Mouse (Mus musculus) heart, embryonic 14.5 days (tissue): ENCODE results near the gene Osbpl8. TPM values are rescaled to one million over a fixed set of nuclear protein-coding genes. Genes with fewer than 3 reads are reported as not detected.

Source experiments
- ATAC-seq: fragments of 200-750 bp; cut with Nextera tagmentation; 2 replicates; pipeline ENCODE4 v1.8.0; 2017; ENCODE audit warnings: low read depth, moderate TSS enrichment; ENCODE audit not compliant: insufficient number of reproducible peaks, insufficient read depth, low FRiP score
- H3K27ac ChIP-seq, 2 experiments: fragments of 200-500 bp in 1 of 2; fragments of 300-500 bp in 1 of 2; sonication (generic) in 1 of 2; replicated peaks in 1 of 2; 2 replicates each; pipeline ENCODE4 v1.5.1; 2012 to 2014; ENCODE audit warnings: low read depth in 2 of 2, low read length in 2 of 2, control low read depth in 1 of 2, mild to moderate bottlenecking in 1 of 2, mixed read lengths in 1 of 2; ENCODE audit not compliant: control insufficient read depth in 1 of 2, insufficient read depth in 1 of 2
- H3K27me3 ChIP-seq: fragments of 300-500 bp; sonication (generic); 2 replicates; pipeline ENCODE4 v1.6.1; 2014; ENCODE audit warnings: mild to moderate bottlenecking, low read length, control low read depth; ENCODE audit not compliant: control insufficient read depth, insufficient read depth
- H3K36me3 ChIP-seq: fragments of 300-500 bp; sonication (generic); 2 replicates; pipeline ENCODE4 v1.6.1; 2014; ENCODE audit warnings: mild to moderate bottlenecking, control low read depth, low read length, mixed read lengths; ENCODE audit not compliant: control insufficient read depth, insufficient read depth
- H3K4me1 ChIP-seq, 2 experiments: fragments of 200-500 bp in 1 of 2; fragments of 300-500 bp in 1 of 2; sonication (generic) in 1 of 2; 2 replicates each; pipeline ENCODE4 v1.6.1; 2012 to 2014; ENCODE audit warnings: low read length in 2 of 2, control low read depth in 1 of 2, mixed read lengths in 1 of 2; ENCODE audit not compliant: control insufficient read depth in 2 of 2, insufficient read depth in 2 of 2
- H3K4me2 ChIP-seq: fragments of 300-500 bp; sonication (generic); 2 replicates; pipeline ENCODE4 v1.6.1; 2014; ENCODE audit warnings: mild to moderate bottlenecking, low read length
- H3K4me3 ChIP-seq, 2 experiments: fragments of 200-500 bp in 1 of 2; fragments of 300-500 bp in 1 of 2; sonication (generic) in 1 of 2; 2 replicates each; pipeline ENCODE4 v1.5.1; 2012 to 2014; ENCODE audit warnings: low read length in 2 of 2, mild to moderate bottlenecking in 2 of 2, control low read depth in 1 of 2, low read depth in 1 of 2, moderate library complexity in 1 of 2; ENCODE audit not compliant: control insufficient read depth in 1 of 2, insufficient read depth in 1 of 2
- H3K9ac ChIP-seq: fragments of 300-500 bp; sonication (generic); 2 replicates; pipeline ENCODE4 v1.6.1; 2014; ENCODE audit warnings: mild to moderate bottlenecking, low read length
- H3K9me3 ChIP-seq: fragments of 300-500 bp; sonication (generic); 2 replicates; pipeline ENCODE4 v1.6.1; 2016; ENCODE audit warnings: low read length, control low read depth; ENCODE audit not compliant: control insufficient read depth
- WGBS: fragments of 180-500 bp; shearing (Covaris S2); extraction: QIAGEN DNeasy Blood & Tissue Kit; methylation state at CpG from one replicate; pipeline ENCODE4 v1.1.7; 2014; 5-methylcytosine and 5-hydroxymethylcytosine counted together
- polyA plus RNA-seq: library from polyadenylated mRNA; unstranded; fragments of >200 nt; fragmentation: Nextera tagmentation; extraction: Ambion mirVana; gene quantifications from 2 replicates; pipeline ENCODE4 v1.2.1, GENCODE M21; 2014

Osbpl8 gene
- polyA plus RNA-seq, 1 experiment from 2014 or later: 43.9 TPM

DNA sequence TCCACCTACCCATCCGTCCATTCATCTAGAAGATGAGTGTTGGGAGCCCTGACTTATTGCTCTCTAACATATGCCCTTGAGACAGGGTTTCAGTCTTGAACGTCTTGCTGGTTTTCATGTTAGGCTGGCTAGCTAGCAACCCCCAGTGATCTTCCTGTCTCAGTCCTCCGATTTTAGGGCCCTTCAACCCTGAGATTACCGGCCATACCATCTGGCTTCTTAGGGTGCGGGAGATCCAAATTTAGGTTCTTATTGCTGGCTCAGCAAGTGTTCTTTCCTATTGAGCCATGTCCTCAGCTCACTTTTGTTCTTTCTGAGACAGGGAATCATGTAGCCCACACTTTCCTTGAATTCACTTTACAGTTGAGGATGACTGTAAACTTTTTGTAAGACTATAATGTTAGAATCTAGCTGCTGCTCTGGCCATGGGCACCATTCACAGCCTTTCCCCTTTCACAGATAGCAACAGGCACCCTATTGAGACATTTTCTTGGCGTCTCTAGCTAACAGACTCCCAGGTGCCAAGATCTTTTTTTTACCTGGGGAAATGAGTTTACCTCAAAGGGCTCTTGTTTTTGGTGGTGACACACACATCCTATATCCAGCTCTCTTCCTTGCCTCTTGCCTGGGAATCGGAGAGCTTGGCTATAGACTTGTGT lies 9.2 kb downstream of the Osbpl8 start:
- H3K4me1 ChIP-seq: peaks cover 15 to 82% of the 10 kb centered on the region in 2 experiments
- H3K36me3 ChIP-seq: no peaks in the 10 kb centered on the region
- H3K9ac ChIP-seq: no peak overlapping the region
- WGBS: 75% methylated on average over 7 of the region's 7 CpGs
- no peak overlapping the region for H3K27ac ChIP-seq
- H3K27me3 ChIP-seq: no peaks in the 10 kb centered on the region
- H3K4me3 ChIP-seq: no peak overlapping the region
- no peak for ATAC-seq
- H3K4me2 ChIP-seq: no peak overlapping the region
- H3K9me3 ChIP-seq: no peaks in the 10 kb centered on the region

DNA sequence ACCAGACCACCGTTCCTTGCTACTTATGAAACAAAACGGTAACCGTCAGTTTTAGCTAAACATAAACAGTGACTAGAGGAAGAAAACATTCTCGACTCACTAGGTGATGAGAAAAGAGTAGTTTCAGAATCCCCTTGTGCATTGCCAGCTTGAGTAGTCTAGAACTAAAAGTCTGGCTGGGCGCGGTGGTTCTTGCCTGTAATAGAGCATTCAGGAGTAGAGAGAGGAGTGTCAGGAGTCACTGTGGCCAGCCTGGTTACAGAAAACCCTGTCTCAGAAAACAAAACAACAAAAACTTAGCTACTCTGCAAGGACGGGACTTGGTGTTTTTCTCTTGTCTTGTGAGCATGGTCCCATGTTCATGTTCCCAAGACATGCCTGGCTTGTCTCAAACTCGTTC lies 12.8 kb downstream of the Osbpl8 start:
- 71% methylated on average over 8 of the region's 8 CpGs for WGBS

GRCm38 (mm10) chr10:111178024-111178423 lies 13.5 kb downstream of the Osbpl8 start:
- Histone ChIP-seq H3K4me3 (no peak overlapping the region), H3K4me2 (no peak overlapping the region), H3K9ac (peak overlapping the region; percentile 21; the same call in 1 of the 2 replicates), H3K27me3 (no peaks in the 10 kb centered on the region), H3K9me3 (no peaks in the 10 kb centered on the region), H3K36me3 (no peaks in the 10 kb centered on the region), H3K4me1 (peaks cover 20 to 72% of the 10 kb centered on the region in 2 experiments), H3K27ac (peak overlapping the region in 1 of 2 experiments; percentile 41; a peak in 1 of 4 replicates)
- 79% methylated on average over 7 of the region's 7 CpGs for WGBS
- no peak for ATAC-seq

More for the DNA sequence above, 12.8 kb downstream of the Osbpl8 start:
- Histone ChIP-seq H3K4me2 (no peak overlapping the region), H3K4me1 (peaks cover 20 to 74% of the 10 kb centered on the region in 2 experiments), H3K4me3 (no peak overlapping the region), H3K27me3 (no peaks in the 10 kb centered on the region), H3K9ac (no peak overlapping the region), H3K27ac (peak overlapping the region in 1 of 2 experiments; percentile 44; a peak in 1 of 4 replicates), H3K36me3 (no peaks in the 10 kb centered on the region), H3K9me3 (no peaks in the 10 kb centered on the region)
- no peak for ATAC-seq

- peak; percentile 25; the same call in 1 of the 2 replicates for ATAC-seq
- no peaks in the 10 kb centered on the region for H3K36me3 ChIP-seq
- peak overlapping the region in 1 of 2 experiments; percentile 42; a peak in 2 of 4 replicates for H3K27ac ChIP-seq
- H3K27me3 ChIP-seq: no peaks in the 10 kb centered on the region
- no peaks in the 10 kb centered on the region for H3K9me3 ChIP-seq
- H3K4me2 ChIP-seq: peak overlapping the region; percentile 9; the same call in 1 of the 2 replicates
- H3K9ac ChIP-seq: no peak overlapping the region
- no peak overlapping the region for H3K4me3 ChIP-seq
- peaks cover 16 to 76% of the 10 kb centered on the region in 2 experiments for H3K4me1 ChIP-seq
- WGBS: 11% methylated on average over 3 of the region's 3 CpGs
Measured at GRCm38 (mm10) chr10:111180633-111181032, 16.1 kb downstream of the Osbpl8 start.

DNA sequence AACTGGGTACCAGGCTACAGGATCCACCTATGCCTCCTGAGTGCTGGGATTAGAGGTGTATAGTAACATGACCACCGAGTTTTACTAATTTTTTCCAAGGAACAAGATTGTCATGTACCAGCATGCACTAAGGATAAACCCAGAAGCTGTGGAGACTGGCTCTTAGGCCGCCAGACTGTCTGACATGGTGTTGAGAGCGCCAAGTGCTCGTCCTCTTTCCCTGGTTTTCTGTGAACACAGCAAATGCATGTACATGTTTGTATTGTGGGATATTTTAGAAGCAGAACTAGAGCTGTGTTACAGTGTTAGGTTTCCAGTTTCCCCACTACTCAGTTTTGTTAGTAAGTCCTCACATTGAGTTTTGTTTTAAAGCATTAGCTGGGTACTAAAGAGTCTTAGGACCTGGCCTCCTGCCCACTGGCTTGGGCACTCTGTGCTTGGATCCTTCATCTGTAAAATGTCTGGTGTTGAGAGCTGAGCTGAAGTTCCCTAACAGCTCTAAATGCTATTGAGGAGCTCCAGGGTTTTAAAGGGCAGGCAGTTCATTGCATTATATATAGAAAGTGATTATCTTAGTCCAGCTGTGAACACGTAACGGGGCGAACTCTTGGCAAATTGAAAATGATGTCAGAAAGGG lies 19.2 kb downstream of the Osbpl8 start:
- no peaks in the 10 kb centered on the region for H3K9me3 ChIP-seq
- no peaks in the 10 kb centered on the region for H3K36me3 ChIP-seq
- no peaks in the 10 kb centered on the region for H3K27me3 ChIP-seq
- 23% methylated on average over 7 of the region's 7 CpGs for WGBS
- H3K4me2 ChIP-seq: peak overlapping the region; percentile 49
- H3K4me3 ChIP-seq: 0 out of 4 replicates have a peak overlapping the region, but pooled peaks of 1 of the 2 experiments have one; percentile 12
- ATAC-seq: peak; percentile 78
- peak overlapping the region; percentile 73 to 85 for H3K27ac ChIP-seq
- peak overlapping the region; percentile 31; the same call in 1 of the 2 replicates for H3K9ac ChIP-seq
- H3K4me1 ChIP-seq: peaks cover 22 to 64% of the 10 kb centered on the region in 2 experiments

DNA sequence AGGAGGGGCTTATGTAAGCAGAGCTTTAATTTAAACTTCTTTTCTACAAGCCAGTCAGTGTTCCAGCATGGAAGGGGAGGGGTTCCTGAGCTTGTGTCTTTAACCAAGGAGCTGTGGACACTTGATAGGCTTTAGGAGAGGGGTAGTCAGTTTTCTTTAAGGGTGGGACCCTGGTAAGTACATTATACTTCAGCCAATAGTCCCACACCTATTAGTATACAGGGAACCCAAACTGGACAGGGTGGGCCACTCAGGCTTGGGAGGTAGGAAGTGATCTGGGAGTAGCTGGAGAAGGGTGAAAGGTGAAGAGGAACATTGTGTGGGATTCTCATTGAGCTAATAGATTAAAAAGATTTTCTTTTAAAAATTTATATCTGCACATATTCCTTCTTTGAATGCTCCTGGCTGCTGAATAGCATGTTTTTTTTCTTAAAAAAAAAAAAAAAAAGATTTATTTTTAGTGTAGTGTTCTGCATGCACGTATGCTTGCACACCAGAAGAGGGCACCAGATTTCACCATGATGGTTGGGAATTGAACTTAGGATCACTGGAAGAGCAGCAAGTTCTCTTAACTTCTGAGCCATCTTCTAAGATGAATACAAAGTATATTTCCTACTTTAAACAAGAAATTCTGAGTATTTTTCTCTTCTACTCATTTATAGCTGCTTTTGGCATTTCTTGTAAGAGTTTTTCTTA lies 21.2 kb downstream of the Osbpl8 start:
- Histone ChIP-seq H3K4me2 (no peak overlapping the region), H3K36me3 (no peaks in the 10 kb centered on the region), H3K27me3 (no peaks in the 10 kb centered on the region), H3K9ac (no peak overlapping the region), H3K27ac (no peak overlapping the region), H3K9me3 (no peaks in the 10 kb centered on the region), H3K4me1 (peaks cover 16 to 59% of the 10 kb centered on the region in 2 experiments), H3K4me3 (no peak overlapping the region)
- 93% methylated on average over 1 of the region's 1 CpGs for WGBS
- ATAC-seq: no peak

DNA sequence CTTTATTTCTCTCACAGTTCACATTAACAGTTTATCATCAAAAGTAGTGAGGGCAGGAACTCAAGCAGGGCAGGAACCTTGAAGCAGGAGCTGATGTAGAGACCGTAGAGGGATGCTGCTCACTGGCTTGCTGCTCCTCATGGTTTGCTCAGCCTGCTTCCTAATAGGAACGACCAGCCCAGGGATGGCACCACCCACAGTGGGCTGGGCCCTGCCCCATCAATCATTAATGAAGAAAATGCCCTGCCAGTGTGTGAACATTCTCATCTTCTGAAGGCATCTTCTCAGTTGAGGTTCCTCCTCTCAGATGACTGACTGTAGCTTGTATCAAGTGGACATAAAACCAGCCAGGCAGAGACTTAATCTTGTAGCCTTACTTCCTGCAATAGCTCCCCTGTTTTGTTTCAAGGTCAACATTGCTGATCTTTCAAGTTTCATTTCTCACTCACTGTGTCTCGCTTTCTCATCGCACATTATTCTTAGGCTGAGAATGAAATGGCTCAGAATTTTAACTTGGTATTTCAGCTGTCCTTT lies 24.5 kb downstream of the Osbpl8 start:
- H3K36me3 ChIP-seq: no peaks in the 10 kb centered on the region
- no peak for ATAC-seq
- H3K4me1 ChIP-seq: peaks cover 10 to 50% of the 10 kb centered on the region in 2 experiments
- H3K27me3 ChIP-seq: no peaks in the 10 kb centered on the region
- no peak overlapping the region for H3K4me3 ChIP-seq
- peak overlapping the region; percentile 39 to 54 for H3K27ac ChIP-seq
- no peaks in the 10 kb centered on the region for H3K9me3 ChIP-seq
- H3K9ac ChIP-seq: no peak overlapping the region
- no peak overlapping the region for H3K4me2 ChIP-seq
- WGBS: 61% methylated on average over 4 of the region's 4 CpGs
